Mouse (Mus musculus): ENCODE results near the gene Vmn1r197.
A peak's percentile ranks its signal among the peaks of the same experiment; 100 is the strongest.
"Not testable (repeated sequence)": the region's sequence is repeated elsewhere in the genome, so short reads cannot be mapped to it uniquely, and the experiment has no call there.

The Vmn1r197 gene

DNA sequence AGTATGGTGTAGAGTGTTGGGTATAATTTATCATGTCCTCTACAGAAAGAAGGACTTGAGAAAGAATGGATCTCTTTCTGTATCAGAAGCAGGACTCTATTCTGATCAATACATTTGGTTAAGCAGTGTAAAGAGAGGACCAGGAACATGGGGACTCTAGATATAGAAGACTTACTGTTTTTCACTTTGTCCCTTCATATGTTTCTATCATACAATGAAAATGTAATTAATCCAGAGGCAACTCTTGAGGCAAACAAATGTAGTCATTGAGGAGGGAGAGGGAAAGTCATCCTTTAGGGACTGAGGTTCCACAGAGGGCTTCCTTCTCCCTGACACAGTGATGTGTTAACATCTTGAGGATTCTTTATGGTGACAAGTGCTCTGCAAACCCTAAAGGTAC lies at the start of gene Vmn1r197:
Gene Vmn1r197 (plus strand): TSS at position 301 of the 400 bp plus-strand sequence.
- DNase-seq (ENCODE audit: extremely low read depth, low read depth, low spot score), result no peak

DNA sequence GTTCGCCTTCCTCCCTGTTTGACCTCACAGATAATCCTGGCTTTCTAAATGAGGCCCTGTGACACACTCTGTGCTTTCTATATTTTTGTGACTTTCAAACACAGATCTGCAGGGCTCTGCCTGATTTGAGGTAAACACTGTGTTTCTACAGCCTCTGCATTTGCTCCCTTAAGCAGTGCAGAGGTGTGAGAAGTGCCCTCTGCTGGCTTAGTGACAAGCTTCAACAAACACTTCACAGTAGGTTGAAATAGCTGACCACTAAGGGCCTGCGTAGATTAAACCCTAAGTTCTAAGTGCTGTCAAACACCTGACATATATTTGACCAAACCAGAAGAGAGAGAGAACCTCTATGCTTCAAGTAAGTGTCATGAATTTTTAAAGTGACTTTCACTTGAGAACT lies 39.8 kb upstream of the Vmn1r197 start:
- no peak for DNase-seq (ENCODE audit: extremely low read depth, low read depth, low spot score)

DNA sequence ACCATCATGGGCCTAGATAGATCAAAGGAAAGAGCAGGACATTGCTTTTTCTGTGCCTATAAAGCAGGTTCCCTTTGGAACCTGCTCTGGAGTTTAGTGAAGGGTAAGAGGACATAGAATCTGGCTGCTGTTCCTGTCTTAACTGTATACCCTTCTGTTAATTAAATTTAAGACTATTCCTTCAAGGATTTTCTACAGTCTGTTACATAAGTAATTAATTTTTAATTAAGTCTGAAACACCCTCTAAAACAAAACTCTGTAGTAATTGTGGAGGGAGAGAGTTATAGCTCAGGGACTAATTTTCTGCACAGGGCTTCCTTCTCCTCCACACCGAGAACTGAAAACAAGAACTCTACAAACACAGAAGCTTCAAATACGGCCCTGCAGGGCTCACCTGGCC lies 34.8 kb upstream of the Vmn1r197 start, which contains the start of gene Vmn1r196:
Gene Vmn1r196 (plus strand): TSS at position 301 of the 400 bp plus-strand sequence.
- DNase-seq (ENCODE audit: extremely low read depth, low read depth, low spot score), result no peak

DNA sequence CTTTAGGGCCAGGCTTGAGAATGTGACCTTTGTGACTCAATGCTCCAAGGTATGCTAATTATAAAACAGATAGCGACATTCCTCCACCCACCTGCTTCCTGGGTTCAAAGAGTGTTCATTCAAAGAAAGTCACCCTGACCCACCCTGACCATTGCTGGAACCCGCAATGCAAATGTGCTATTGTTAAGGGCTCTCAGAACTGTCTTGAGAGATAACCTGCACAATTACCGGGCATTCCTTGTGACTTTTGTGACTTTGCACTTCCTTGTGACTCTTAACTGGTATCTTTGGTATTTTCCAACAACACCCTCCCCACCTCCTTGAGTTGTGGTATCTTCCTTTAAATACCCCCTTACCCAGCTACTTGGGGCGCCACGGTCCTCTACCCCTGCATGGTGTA lies 16.3 kb upstream of the Vmn1r197 start:
- DNase-seq (ENCODE audit: extremely low read depth, low read depth, low spot score), result not testable (repeated sequence)

DNA sequence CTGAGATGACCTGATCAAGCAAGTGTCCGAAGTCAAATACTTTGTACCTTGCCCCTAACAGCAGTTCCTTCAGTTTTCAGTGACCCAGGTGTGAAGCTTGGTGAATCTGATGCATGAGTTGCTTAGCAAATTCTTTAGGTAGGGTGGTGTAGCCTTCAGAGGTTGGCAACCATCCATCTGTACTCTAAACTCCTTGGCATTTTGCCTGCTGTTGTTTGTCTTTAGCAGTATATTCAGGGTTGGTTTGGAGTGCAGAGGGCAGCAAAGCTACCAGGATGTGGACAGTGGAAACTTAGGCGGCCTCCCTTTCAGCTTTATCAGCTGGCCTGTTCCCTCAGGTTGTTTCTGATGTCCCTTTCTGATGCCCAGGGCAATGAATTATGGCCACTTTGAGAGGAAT lies 9.0 kb upstream of the Vmn1r197 start:
- no peak for DNase-seq (ENCODE audit: extremely low read depth, low read depth, low spot score)

DNA sequence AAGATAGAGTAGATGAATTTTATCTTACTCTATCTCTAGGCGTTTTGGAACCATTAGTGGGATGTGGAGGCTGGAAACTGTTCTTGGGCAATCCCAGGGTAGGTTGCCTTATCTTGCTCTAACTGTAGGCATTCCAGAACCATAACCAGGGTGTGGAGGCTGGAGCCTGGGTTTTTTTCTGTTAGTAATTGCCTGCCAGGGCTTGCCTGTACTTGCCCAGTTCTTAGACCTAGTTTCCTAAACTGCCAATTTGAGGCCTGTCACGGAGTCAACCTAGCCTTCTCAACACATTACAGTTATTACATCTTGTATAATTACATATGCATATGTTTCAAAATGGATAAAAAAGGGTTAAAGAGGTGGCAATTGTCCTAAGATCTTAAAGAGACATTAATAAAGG lies 7.0 kb upstream of the Vmn1r197 start:
- DNase-seq (ENCODE audit: extremely low read depth, low read depth, low spot score), result peak; percentile 55

DNA sequence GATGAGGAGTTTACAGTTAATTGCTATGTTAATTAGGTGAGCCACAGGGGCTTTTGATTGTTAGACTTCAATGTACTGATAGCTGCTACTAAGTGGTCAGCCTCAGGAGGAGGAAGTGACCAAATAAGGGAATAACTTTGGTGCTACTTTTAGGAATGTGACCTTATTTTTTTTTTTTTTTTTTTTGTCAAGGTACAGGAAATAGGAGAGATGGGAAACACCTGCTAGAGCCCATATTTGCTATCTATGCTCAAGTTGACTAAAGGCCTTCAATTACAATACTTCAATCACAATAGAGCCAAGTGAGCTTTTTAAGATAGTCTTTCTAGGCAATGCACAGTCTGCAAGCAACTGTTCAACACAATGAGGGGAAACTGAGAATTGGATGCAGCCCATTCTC lies 4.3 kb upstream of the Vmn1r197 start:
- DNase-seq (ENCODE audit: extremely low read depth, low read depth, low spot score), result no peak

DNA sequence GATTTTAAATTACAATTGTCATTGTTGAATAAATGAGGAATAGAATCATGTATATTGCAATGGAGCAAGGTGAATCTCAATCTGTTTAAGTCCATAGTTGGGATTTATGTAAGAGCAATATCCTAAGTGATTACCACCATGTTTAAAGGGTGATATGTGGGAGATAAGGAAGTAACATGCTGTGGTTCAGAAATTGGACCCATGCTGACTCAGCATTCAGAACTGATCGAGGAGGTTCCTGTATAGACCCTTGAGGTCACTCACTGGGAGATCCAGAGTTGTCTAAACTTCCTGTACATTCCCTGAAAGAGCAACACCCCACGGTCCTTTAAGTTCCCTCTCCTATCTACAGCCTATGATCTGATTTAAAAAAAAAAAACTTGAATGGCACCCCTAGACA lies 8.9 kb downstream of the Vmn1r197 start:
- no peak for DNase-seq (ENCODE audit: extremely low read depth, low read depth, low spot score)

DNA sequence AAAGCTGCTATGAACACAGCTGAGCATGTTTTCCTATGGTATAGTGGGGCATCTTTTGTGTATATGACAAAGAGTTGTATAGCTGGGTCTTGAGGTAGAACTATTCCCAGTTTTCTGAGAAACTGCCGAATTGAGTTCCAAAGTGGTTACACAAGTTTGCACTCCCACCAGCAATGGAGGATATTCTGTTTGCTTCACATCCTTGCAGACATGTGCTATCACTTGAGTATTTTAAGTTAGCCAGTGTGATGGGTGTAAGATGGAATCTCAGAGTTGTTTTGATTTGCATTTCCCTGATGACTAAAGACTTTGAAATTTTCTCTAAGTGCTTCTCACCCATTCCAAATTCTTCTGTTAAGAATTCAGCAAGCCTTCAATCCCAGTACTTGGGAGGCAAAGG lies 11.2 kb downstream of the Vmn1r197 start:
- no peak for DNase-seq (ENCODE audit: extremely low read depth, low read depth, low spot score)

DNA sequence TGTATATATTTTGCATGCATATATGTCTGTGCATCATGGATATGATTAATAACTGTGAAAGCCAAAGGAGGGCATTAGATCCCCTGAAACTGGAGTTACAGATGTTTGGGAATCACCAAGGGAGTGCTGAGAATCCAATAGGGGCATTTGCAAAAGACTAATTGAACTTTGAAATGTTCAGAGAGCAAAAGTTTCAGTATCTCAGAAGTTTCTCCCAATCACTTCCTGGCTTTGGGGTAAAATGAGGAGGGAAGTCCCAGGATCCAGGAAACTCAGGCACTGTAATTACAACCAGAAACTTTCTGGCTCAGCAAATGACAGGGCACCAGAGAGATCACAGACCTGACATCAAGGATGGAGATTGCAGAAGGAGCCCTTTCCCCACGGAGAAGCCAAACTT lies 25.7 kb downstream of the Vmn1r197 start, which contains the start of gene Vmn1r198:
Gene Vmn1r198 (plus strand): TSS at position 301 of the 400 bp plus-strand sequence.
- no peak for DNase-seq (ENCODE audit: extremely low read depth, low read depth, low spot score)

DNA sequence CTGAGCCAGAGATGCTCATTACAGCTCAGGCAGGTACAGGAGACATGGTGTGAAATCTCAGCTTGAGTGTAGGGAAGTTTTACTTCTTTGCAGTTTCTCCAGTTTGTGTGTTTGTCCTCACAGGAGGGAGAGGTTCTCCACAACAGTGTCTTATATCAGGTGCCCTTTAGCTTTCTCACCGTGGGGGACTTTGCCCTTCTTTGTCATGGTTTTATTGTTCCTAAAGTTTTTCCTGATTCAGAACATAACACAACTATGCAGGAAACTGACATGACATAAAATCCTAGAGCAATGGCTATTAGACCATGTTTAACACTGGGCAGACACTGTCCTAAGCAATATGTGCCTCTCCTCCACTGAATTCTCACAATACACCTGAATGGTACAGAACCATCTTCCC lies 26.4 kb downstream of the Vmn1r197 start:
- DNase-seq (ENCODE audit: extremely low read depth, low read depth, low spot score), result no peak

DNA sequence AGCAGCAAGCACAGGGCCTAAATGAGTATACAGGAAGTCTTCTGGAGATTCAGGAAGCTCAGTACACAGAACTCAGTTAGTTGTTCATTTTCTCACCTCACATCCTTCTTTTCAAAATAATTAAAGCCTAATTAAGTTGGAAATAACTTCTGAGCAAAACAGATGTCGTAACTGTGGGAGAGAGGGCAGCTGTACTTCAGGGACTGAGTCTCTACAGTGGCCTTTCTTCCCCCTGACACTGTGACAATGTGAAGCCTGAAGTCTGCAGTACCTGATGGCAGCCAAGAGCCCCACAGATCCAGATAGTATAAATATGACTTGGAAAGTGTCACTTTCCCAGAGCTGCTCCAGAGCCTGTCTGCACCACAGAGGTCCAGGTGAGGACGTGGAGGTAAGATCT lies 55.1 kb downstream of the Vmn1r197 start, which contains the start of gene Vmn1r199:
Gene Vmn1r199 (plus strand): TSS at position 301 of the 400 bp plus-strand sequence.
- no peak for DNase-seq (ENCODE audit: extremely low read depth, low read depth, low spot score)

DNA sequence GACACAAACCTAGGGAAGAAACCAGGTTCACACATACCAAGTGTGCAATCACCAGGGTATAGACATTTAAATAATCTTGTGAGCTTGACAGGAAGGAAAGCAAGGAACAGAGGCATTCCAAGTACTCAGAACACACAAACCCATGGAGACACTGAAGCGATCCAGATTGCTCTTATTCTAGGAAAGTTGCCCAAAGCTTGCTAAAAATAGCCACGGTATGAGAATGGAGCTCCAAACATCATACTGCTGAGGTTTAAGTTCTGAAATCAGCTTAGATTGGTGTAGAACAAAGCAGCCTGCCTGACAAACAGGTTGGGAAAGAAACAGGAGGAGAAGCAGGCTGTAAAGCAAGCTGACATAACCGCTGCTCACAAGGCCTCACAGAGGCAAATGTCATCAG lies 56.7 kb downstream of the Vmn1r197 start:
- not testable (repeated sequence) for DNase-seq (ENCODE audit: extremely low read depth, low read depth, low spot score)
